Mouse (Mus musculus) adrenal gland, adult 2 months (tissue): Measurements from ENCODE around the gene Btg4. TPM values are rescaled to one million over a fixed set of nuclear protein-coding genes. Genes with fewer than 3 reads are reported as not detected.
"Not testable (repeated sequence)": the region's sequence is repeated elsewhere in the genome, so short reads cannot be mapped to it uniquely, and the experiment has no call there.

Experiments
- DNase-seq: peaks from one replicate; pipeline ENCODE4 v3.0.0; 2021
- polyA plus RNA-seq: library from polyadenylated mRNA; depleted of rRNA; stranded (reverse); fragments of >200 nt; gene quantifications from 2 replicates; pipeline ENCODE4 v1.2.3, GENCODE M21; 2012
- total RNA-seq, 2 experiments: library from RNA; stranded (reverse); gene quantifications; 2 replicates each; pipeline ENCODE4 v1.2.3; 2021

Gene Btg4
- total and polyA plus RNA-seq, 3 experiments: not detected

GRCm38 (mm10) chr9:51081614-51082013, 20.9 kb downstream of the Btg4 start:
- no peak for DNase-seq

GRCm38 (mm10) chr9:51093697-51094096, 33.0 kb downstream of the Btg4 start:
- DNase-seq: no peak

DNA sequence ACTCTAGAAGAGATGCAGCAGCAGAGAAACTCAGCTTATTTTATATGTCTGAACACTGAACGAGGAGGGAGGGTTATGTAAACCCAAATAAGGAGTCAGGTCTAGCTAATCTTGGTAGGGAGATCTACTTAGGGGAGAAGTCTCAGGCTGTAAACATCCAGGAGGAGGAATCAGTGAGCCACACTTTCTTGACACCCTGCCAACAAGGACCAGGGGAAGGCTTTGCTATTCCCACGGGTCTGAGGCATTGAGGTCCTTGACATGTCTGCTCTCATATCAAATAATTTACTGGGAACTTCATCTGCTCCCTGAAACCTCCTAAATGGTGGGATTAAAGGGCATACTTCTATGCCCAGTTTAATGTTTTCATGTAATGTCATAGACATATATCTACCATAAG, 35.6 kb downstream of the Btg4 start:
- peak; percentile 75 for DNase-seq

- peak; percentile 86 for DNase-seq
Observed at GRCm38 (mm10) chr9:51101756-51102425, 41.2 kb downstream of the Btg4 start, which contains the start of gene 4833427G06Rik. TSS of gene 4833427G06Rik (minus strand) at chr9:51102078.

DNA sequence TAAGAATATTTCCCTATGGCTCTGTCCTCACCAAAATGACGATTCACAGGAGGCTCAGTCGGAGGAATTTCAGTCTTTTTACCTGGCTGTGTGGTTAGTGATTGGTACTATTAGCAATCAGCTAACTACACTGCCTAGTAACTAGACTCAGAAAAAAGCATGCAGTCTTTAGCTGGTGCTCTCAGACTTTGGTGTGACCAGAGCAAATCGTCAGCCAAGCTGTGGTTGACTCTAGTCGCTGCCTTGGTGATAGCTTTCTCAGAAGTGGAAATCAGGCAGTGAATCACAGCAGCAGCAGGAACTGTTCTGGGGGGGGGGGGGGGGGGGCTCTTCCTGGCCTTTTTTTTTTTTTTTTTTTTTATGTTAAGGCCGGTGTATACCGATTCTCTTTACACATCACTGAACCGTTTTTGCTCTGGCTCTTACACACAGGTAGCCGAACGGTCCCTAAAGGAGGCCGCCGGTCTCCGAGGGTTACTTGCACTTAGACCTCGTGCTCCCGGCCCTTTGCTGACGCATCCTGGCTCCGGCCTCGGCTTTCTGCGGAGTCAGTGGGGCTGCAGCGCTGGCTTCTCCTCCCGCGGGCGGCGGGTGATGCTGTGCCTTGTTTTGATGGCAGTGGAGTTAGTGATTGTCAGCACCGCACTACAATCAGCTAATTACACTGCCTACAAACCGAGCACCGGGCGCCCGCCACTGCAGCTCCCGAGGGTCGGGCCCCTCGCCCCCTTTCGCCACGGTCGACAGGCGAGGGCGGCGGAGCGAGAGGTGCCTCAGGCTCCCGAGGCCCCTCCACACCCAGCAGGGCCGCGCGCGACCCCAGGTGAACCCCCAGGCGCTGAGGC, 42.5 kb downstream of the Btg4 start:
- DNase-seq: peak; percentile 85

DNA sequence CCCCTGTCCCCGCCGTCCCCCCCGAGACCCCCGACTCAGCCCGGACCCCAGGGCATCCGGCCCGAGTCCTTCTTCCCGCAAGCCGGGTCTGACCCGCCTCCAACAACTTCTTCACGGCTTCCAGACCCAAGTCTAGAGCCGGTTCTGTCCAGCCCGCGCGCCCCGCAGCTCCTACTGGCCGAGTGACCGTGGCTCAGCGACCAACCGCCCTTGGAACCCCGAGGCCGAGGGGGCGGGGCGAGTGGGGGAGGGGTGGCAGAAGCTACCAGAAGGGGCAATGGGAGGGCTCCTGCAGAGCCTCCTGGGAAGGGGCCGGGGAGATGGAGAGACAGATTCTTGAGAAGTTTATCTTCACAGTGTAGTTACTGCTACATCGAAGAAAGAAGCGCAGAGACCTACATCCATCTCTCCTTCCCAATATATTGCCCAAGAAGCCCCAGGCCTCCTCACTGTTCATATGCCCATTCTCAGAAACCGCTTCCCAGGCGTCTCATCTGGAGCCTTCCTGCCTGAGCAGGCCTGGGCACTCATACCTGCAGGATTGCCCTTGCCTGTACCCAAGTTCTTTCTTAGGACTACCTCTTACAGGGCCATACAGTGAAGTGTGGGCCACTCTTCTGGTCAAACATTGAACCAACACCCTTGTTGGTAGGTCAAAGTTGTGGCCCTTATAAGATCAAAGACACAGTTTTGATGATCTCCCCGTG, 43.3 kb downstream of the Btg4 start:
- DNase-seq: peak; percentile 70

DNA sequence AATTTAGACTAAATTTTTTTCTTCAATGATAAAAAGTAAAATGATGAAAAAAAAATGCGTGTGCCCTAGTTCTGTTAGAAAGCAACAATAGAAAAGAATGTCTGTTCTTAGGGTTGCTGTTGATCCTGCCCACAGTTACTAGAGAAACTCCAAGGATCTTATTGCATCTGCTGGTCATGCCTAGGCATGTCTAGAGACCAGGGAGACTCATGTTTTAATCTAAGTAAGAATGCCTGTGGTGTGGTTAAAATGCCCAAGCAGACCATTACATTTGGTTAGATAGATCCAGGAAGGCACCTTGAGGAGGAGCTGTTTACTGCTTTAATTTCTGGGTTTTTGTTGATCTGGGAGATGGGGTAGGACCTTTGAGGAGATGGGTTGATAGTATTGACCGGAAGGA, 45.0 kb downstream of the Btg4 start:
- no peak for DNase-seq

GRCm38 (mm10) chr9:51114767-51115166, 54.1 kb downstream of the Btg4 start:
- DNase-seq: no peak

DNA sequence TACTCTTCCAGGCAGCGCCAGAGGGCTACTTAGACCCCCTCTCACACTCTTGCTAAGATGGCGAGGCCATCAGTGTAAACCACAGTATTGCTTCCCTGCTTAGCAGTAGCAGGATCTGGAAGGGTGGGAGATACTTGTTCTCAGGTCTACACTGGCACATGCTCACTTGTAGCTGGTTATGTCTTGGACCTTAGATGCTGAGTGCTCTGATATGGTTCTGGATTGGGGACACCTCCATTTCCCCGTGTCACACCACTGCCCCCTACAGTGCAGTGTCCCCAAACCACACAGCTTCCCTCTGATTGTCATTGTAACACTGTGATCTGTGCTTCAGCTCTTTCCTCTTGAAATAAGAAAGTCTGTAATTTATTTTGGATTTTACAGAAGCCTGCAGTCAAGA, 76.3 kb downstream of the Btg4 start:
- peak; percentile 58 for DNase-seq

- no peak for DNase-seq
Observed at GRCm38 (mm10) chr9:51137432-51137831, 76.7 kb downstream of the Btg4 start.

- no peak for DNase-seq
Observed at GRCm38 (mm10) chr9:51137836-51138235, 77.1 kb downstream of the Btg4 start.

- DNase-seq: no peak
Observed at GRCm38 (mm10) chr9:51138301-51138700, 77.6 kb downstream of the Btg4 start.

DNA sequence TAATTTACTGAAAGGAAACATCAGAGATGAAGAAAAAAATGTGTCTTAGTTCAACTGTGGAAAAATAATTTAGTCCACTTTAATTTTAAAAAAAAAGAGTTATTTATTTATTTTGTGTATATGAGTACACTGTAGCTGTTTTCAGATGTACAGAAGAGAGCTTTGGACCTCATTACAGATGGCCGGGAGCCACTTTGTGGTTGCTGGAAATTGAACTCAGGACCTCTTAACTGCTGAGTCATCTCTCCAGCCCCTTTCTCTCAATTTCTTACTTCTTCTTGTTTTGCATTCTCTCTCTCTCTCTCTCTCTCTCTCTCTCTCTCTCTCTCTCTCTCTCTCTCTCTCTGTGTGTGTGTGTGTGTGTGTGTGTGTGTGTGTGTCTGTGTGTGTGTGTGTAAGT, 78.7 kb downstream of the Btg4 start:
- DNase-seq: not testable (repeated sequence)

DNA sequence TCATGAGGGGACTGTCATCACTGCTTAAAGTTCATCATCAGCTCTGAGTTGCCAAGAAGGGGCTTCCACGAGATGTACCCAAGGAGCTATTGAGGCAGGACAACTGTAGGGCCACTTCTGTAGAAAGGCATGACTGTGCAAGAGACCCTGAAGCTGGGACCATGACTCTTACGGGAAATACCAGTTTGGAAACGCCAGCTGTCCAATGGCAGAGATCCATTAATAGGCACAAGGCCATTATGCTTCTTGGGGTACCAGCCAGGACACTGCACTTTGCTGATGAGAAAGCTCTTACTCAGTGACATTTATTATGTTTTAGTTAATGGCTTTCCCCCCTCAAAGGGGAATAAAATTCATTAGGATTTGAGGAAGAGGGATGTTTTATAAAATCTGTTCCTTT, 80.0 kb downstream of the Btg4 start:
- no peak for DNase-seq

GRCm38 (mm10) chr9:51143437-51143836, 82.7 kb downstream of the Btg4 start:
- DNase-seq: no peak

DNA sequence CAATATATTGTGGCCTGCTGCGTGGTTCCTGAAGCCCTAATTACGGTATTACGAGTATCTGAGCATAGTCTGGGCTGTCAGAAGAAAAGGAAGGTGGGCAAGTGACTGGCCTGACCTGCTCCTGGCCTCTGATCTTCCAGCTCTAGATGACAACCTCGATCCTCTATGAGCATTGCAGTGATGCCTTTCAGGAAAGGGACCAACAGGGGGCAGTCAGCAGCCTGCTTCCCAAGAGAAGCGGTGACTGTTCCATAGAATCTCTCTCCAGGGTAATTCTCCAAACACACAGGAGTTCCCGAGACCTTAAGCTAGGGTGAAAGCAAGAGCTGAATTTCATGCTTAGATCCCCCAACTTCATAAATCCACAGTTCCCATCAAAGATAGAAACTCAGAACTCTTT, 83.5 kb downstream of the Btg4 start:
- DNase-seq: no peak

DNA sequence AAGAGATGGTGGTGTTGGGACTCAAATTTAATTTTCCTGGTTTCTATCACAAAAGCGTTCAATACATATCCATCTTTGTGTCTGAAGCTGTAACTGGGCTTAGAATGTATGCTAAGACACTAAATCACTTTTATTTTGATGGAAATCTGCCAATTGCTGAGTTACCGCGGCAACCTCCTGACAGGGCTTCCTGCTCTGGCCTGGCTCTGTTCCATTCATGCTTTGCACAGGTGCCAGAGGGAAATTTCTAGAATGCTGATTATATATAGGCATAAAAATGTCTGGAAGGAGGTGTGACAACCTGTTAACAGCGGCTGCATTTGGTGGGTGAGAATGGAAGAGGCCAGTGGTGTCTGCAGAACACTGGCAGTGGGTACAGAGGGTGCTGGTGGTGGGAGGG, 85.8 kb downstream of the Btg4 start:
- DNase-seq: no peak

DNA sequence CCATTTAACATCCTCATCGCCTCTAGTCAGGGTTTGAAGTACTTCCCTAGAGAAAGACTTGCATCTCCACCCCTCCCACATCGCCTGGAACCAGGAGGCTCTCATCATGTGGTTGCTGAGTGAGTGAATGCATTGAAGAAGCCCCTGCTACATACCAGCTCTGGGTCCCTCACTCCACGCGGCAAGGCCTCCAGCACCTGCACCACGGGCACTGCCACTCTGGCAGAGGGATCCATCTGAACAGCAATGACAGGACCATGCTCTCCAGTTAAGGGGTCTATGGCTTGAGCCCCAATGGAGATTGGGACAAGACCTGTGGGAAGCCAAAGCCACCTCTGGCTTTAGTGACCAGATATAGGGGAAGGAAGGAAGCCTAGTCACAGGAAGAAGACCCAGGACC, 86.6 kb downstream of the Btg4 start:
- no peak for DNase-seq

DNA sequence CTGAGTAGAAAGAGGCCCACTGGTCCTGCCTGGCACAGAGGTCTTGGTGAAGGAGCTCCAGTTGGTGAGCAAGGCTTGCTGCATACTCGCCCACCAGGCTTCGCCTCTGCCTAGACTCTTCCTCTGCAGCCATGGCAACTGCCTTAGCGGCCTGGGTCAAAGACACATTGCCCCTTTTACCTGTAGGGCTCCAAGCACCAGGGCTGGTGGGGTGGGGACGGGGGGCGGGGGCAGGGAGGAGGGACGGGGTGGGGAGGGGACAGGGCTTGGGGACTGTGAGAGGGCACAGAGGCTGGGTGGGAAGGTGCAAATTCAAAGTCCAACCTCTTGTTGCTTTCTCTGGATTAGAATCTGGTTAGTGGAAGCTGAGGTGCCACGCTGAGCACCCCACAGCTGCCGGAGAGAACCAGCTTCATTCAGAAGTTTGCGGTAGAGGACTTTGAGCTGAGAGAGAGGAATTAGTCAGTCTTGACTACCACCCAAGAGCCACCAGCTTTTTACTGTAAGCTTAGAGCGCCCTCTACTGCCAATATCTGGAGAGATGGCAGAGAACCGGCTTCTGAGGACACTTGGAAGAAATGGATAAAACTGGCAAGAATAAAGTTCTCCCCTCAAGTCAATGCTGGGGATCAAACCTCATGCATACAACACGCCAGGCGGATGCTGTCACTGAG, 91.5 kb downstream of the Btg4 start:
- DNase-seq: peak; percentile 59

DNA sequence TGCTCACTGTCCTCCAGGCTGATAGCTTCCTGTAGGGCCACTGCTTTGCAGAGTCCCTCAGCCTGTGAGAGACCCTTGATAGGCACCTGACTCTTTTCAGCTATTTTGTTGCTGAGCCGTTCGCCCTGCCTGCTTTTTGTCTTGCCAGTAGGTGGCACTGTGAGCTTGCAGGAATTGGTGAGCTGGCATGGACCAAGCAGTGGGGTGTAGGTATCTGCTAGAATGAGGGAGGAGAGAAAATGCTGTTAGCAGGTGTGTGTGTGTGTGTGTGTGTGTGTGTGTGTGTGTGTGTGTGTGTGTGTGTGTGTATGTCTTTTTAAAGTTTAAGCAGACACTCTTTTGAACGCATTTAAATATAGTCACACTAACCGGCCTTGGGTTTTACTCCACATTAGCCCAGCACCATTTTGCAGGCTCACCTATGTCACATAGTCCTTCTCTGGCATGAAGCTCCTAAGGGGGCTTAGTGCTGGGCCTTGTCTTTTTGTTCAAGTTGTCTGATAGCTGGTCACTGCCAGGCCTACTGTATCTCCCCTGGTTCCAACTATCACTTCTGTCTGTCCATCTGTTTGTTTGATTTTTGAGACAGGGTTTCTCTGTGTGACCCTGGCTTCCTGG, 101.2 kb downstream of the Btg4 start:
- DNase-seq: peak; percentile 77

DNA sequence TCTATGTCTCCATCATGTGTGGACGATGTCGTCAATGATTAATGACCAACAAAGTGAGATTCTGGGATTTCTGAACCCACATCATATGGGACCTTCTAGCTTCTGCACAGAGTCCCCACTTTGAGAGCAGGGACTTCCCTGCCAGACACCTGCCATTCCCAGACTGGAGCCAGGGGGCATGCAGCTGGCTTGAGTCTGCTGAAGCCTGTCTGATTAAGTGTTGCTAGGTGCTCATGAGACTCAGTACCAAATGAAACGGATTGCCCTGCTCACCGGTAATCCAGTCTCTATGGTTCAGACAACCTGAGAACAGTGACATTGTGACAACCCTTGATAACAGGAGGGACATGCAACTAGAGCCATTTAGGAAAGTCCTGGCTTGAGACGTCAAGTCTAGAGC, 103.3 kb downstream of the Btg4 start:
- DNase-seq: no peak
